Mouse (Mus musculus) kidney, adult 2 months (tissue): ENCODE measurements around the gene D630003M21Rik. TPM values are rescaled to one million over a fixed set of nuclear protein-coding genes. Genes with fewer than 3 reads are reported as not detected.

Source experiments
- DNase-seq: peaks from one replicate; pipeline ENCODE4 v3.0.0; 2021
- H3K27ac ChIP-seq: fragments of 200-500 bp; 2 replicates; pipeline ENCODE4 v1.5.1; 2012; ENCODE audit warnings: low read depth, low read length, control low read depth, inconsistent platforms; ENCODE audit not compliant: insufficient read depth
- H3K27me3 ChIP-seq: fragments of 200-500 bp; replicated peaks from 2 replicates; pipeline ENCODE4 v1.6.1; 2012; ENCODE audit warnings: mild to moderate bottlenecking, moderate library complexity, low read length, inconsistent platforms; ENCODE audit not compliant: control insufficient read depth, insufficient read depth
- H3K36me3 ChIP-seq: fragments of 200-500 bp; 2 replicates; pipeline ENCODE4 v1.6.1; 2012; ENCODE audit warnings: mild to moderate bottlenecking, moderate library complexity, low read length, inconsistent platforms; ENCODE audit not compliant: control insufficient read depth, insufficient read depth
- H3K4me1 ChIP-seq: fragments of 200-500 bp; 2 replicates; pipeline ENCODE4 v1.6.1; 2011; ENCODE audit warnings: low read length; ENCODE audit not compliant: control insufficient read depth, insufficient read depth
- H3K4me3 ChIP-seq: fragments of 200-500 bp; 2 replicates; pipeline ENCODE4 v1.5.1; 2011; ENCODE audit warnings: mild to moderate bottlenecking, low read depth, low read length, control low read depth; ENCODE audit not compliant: insufficient read depth
- CTCF ChIP-seq: fragments of 200-500 bp; conservative IDR thresholded peaks from 2 replicates; pipeline ENCODE4 v1.5.1; 2011; ENCODE audit warnings: low read depth, mild to moderate bottlenecking, control low read depth, low read length, moderate library complexity, mixed read lengths; ENCODE audit not compliant: insufficient read depth, insufficient read length
- POLR2A ChIP-seq: fragments of 200-500 bp; IDR thresholded peaks from one replicate; pipeline ENCODE4 v1.6.1; 2011; ENCODE audit warnings: low read depth, low read length, control low read depth
- WGBS: fragments of 180-500 bp; shearing (Covaris S2); methylation state at CpG from one replicate; pipeline ENCODE4 v1.1.7; 2018; 5-methylcytosine and 5-hydroxymethylcytosine counted together
- polyA plus RNA-seq: library from polyadenylated mRNA; depleted of rRNA; stranded (reverse); fragments of >200 nt; gene quantifications from 2 replicates; pipeline ENCODE4 v1.2.3, GENCODE M21; 2012

D630003M21Rik gene
- polyA plus RNA-seq, 1 experiment, result 2.0 TPM

- DNase-seq, result no peak
- WGBS, result 84% methylated on average over 6 of the region's 6 CpGs
- Histone ChIP-seq H3K4me1 (0 out of 2 replicates have a peak, but pooled peaks cover 6% of the 10 kb centered on the region), H3K27me3 (no peaks in the 10 kb centered on the region), H3K27ac (no peak overlapping the region), H3K36me3 (no peaks in the 10 kb centered on the region), H3K4me3 (no peak overlapping the region)
- TF ChIP-seq CTCF (no peak), POLR2A (no peak)
These were observed 18.8 kb upstream of the D630003M21Rik start for GRCm38 (mm10) chr2:158247852-158248251.

- Histone ChIP-seq H3K36me3 (no peaks in the 10 kb centered on the region), H3K27me3 (no peaks in the 10 kb centered on the region), H3K4me3 (no peak overlapping the region), H3K27ac (no peak overlapping the region), H3K4me1 (0 out of 2 replicates have a peak, but pooled peaks cover 6% of the 10 kb centered on the region)
- 91% methylated on average over 4 of the region's 4 CpGs for WGBS
- TF ChIP-seq POLR2A (no peak), CTCF (no peak)
- no peak for DNase-seq
These were observed 16.2 kb upstream of the D630003M21Rik start for GRCm38 (mm10) chr2:158245072-158245817.

- Histone ChIP-seq H3K27me3 (no peaks in the 10 kb centered on the region), H3K4me3 (no peak overlapping the region), H3K36me3 (no peaks in the 10 kb centered on the region), H3K4me1 (0 out of 2 replicates have a peak, but pooled peaks cover 2% of the 10 kb centered on the region), H3K27ac (no peak overlapping the region)
- 67% methylated on average over 18 of the region's 18 CpGs for WGBS
- DNase-seq, result no peak
- TF ChIP-seq CTCF (no peak), POLR2A (no peak)
These were observed 14.3 kb upstream of the D630003M21Rik start for GRCm38 (mm10) chr2:158243129-158243870.

GRCm38 (mm10) chr2:158242170-158242896, 13.3 kb upstream of the D630003M21Rik start:
- Histone ChIP-seq H3K27me3 (no peaks in the 10 kb centered on the region), H3K36me3 (no peaks in the 10 kb centered on the region), H3K4me1 (no peaks in the 10 kb centered on the region), H3K27ac (no peak overlapping the region), H3K4me3 (no peak overlapping the region)
- TF ChIP-seq CTCF (no peak), POLR2A (no peak)
- DNase-seq, result no peak
- WGBS, result 82% methylated on average over 18 of the region's 18 CpGs

GRCm38 (mm10) chr2:158241126-158241738, 12.2 kb upstream of the D630003M21Rik start:
- Histone ChIP-seq H3K27me3 (no peaks in the 10 kb centered on the region), H3K36me3 (no peaks in the 10 kb centered on the region), H3K4me1 (no peaks in the 10 kb centered on the region), H3K27ac (no peak overlapping the region), H3K4me3 (no peak overlapping the region)
- 72% methylated on average over 5 of the region's 5 CpGs for WGBS
- no peak for TF ChIP-seq CTCF
- no peak for TF ChIP-seq POLR2A
- peak; percentile 45 for DNase-seq

- Histone ChIP-seq H3K27ac (no peak overlapping the region), H3K27me3 (no peaks in the 10 kb centered on the region), H3K36me3 (no peaks in the 10 kb centered on the region), H3K4me3 (no peak overlapping the region), H3K4me1 (no peaks in the 10 kb centered on the region)
- TF ChIP-seq CTCF, result no peak
- no peak for TF ChIP-seq POLR2A
- DNase-seq, result no peak
- WGBS, result 85% methylated on average over 5 of the region's 5 CpGs
These were observed 9.1 kb upstream of the D630003M21Rik start for GRCm38 (mm10) chr2:158238101-158238500.
